Mouse (Mus musculus): ENCODE results near the gene Card19.

DNA sequence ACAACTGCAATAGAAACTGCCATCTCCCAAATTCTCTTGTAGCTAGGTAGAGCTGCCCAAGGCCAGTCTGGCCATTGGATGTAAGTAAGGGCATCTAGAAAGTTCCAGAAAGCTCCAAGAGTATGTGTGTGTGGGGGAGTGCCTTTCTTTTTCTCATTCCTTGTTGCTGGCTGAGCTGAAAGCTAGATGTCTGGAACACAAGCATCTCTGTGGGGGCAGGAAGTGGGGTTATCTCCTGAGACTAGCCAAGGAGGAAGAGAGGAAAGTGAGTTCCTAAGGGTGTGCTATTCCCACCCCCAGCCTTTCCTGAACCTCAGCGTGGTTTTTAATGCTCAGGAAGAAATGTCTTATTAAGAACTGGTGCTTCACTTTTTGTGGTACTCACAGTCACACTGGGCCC is 44.1 kb downstream of the Card19 start:
- TF ChIP-seq CTCF (IDR thresholded peaks at IDR 0.05; ENCODE audit: control insufficient read depth, insufficient read depth, insufficient replicate concordance, low read depth, low read length) (no peak), POLR2A (IDR thresholded peaks at IDR 0.05; ENCODE audit: control insufficient read depth, low read depth, low read length) (no peak)

All from testis, adult 2 months (tissue).